Mouse (Mus musculus) ES-E14 (cell line): ENCODE data around the gene Tanc1. TPM values are rescaled to one million over a fixed set of nuclear protein-coding genes. Genes with fewer than 3 reads are reported as not detected.

Source experiments
- DNase-seq: peaks from one replicate; pipeline ENCODE4 v3.0.0-alpha.2; 2013; ENCODE audit warnings: low read depth, low spot score
- H3K27ac ChIP-seq: 2 replicates; pipeline ENCODE4 v1.5.1; 2012; ENCODE audit warnings: low read depth, mild to moderate bottlenecking, low read length, moderate library complexity, mixed read lengths; ENCODE audit not compliant: poor library complexity, insufficient read depth, severe bottlenecking
- H3K36me3 ChIP-seq: 2 replicates; pipeline ENCODE4 v1.6.1; 2012; ENCODE audit warnings: mild to moderate bottlenecking, low read length, moderate library complexity, mixed read lengths; ENCODE audit not compliant: control insufficient read depth, poor library complexity, insufficient read depth, severe bottlenecking
- H3K4me1 ChIP-seq, 2 experiments: fragments of 150-350 bp in 1 of 2; sonication (generic) in 1 of 2; 2 replicates each; pipeline ENCODE4 v1.6.1; 2012; ENCODE audit warnings: low read length in 2 of 2, mild to moderate bottlenecking in 1 of 2, mixed read lengths in 1 of 2; ENCODE audit not compliant: control insufficient read depth in 2 of 2, insufficient read depth in 2 of 2, poor library complexity in 1 of 2
- H3K4me3 ChIP-seq, 2 experiments: fragments of 150-350 bp in 1 of 2; sonication (generic) in 1 of 2; 2 replicates each; pipeline ENCODE4 v1.5.1; 2012; ENCODE audit warnings: low read length in 2 of 2, low read depth in 1 of 2, mild to moderate bottlenecking in 1 of 2, mixed read lengths in 1 of 2; ENCODE audit not compliant: insufficient read depth in 1 of 2, poor library complexity in 1 of 2, severe bottlenecking in 1 of 2
- H3K9ac ChIP-seq: 2 replicates; pipeline ENCODE4 v1.6.1; 2012; ENCODE audit warnings: low read depth, mild to moderate bottlenecking, low read length, mixed read lengths; ENCODE audit not compliant: poor library complexity, insufficient read depth, severe bottlenecking
- H3K9me3 ChIP-seq: fragments of 150-350 bp; sonication (generic); 2 replicates; pipeline ENCODE4 v1.6.1; 2012; ENCODE audit warnings: low read depth, mild to moderate bottlenecking, low read length; ENCODE audit not compliant: control insufficient read depth, insufficient read depth
- CHD2 ChIP-seq: IDR thresholded peaks from 2 replicates; pipeline ENCODE4 v1.6.1; 2014; ENCODE audit warnings: mild to moderate bottlenecking, low read depth, low read length, inconsistent platforms
- HCFC1 ChIP-seq: IDR thresholded peaks from 2 replicates; pipeline ENCODE4 v1.6.1; 2012; ENCODE audit warnings: low read length, inconsistent platforms, borderline replicate concordance; ENCODE audit not compliant: insufficient read depth
- MAFK ChIP-seq: IDR thresholded peaks from 2 replicates; pipeline ENCODE4 v1.6.1; 2014; ENCODE audit warnings: mild to moderate bottlenecking, low read depth, low read length, inconsistent platforms; ENCODE audit not compliant: insufficient read depth
- ZC3H11A ChIP-seq: IDR thresholded peaks from 2 replicates; pipeline ENCODE4 v1.6.1; 2012; ENCODE audit warnings: low read depth, mild to moderate bottlenecking, inconsistent platforms, low read length, borderline replicate concordance
- ZNF384 ChIP-seq: IDR thresholded peaks from 2 replicates; pipeline ENCODE4 v1.6.1; 2012; ENCODE audit warnings: low read depth, low read length, inconsistent platforms
- in situ Hi-C, 2 experiments: fragments of 600-800 bp; cut with MboI; formaldehyde crosslinking; loops; one replicate each; pipeline ENCODE4 v1.15.1; 2025; ENCODE audit warnings: low sequenced_read_pairs in 2 of 2, inconsistent platforms in 1 of 2; ENCODE audit not compliant: unreplicated experiment in 2 of 2
- total RNA-seq: library from RNA; depleted of rRNA; stranded (reverse); fragments of 300-350 nt; gene quantifications from 2 replicates; pipeline ENCODE4 v1.2.3, GENCODE M21; 2012

Tanc1 gene
- total RNA-seq, 1 experiment, result 28.2 TPM

GRCm38 (mm10) chr2:59599338-59600111 is 12.3 kb upstream of the Tanc1 start:
- DNase-seq, result no peak
- Histone ChIP-seq H3K9ac (no peak overlapping the region), H3K4me1 (peaks cover 1 to 22% of the 10 kb centered on the region in 2 experiments; a peak in 3 of 4 replicates), H3K9me3 (no peaks in the 10 kb centered on the region), H3K36me3 (no peaks in the 10 kb centered on the region), H3K27ac (no peak overlapping the region), H3K4me3 (no peak overlapping the region)
- in situ Hi-C loops, result no loop called here
- no peak for TF ChIP-seq ZNF384
- no peak for TF ChIP-seq ZC3H11A
- TF ChIP-seq HCFC1, result no peak
- TF ChIP-seq CHD2, result no peak
- TF ChIP-seq MAFK, result no peak

DNA sequence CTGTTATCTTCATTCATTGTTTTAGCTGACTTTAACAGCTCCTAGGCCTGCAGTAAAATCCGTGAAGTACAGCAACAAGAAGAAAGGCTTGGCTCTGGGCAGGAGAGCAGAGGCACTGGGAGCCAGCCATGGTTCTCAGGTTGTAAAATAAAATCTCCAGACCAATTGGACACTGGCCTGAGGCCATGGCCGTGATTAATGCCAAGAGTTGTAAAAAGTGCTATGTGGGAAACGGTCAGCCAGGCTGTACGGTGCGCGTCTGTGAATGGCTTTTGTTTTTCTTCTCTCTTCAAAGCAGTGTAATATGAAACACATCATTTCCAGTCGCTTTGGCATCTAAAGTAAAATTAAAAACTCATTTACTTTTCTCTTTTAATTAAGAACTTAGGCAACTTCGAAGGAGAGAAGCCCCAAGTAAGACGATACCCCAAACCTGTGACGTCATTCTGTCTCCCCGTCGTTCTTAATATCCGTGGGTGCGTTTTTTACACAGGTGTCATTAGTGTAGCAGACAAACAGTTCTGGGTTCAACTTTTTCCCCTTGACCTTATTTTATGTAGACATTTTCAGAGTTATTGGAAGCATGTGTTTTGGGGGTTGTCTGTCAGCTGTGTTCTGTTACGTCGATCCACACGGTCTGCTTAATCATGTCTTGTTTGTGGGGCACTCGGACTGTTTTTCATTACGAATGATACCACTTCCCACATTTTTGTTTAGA is 11.6 kb upstream of the Tanc1 start:
- in situ Hi-C loops, result no loop called here
- H3K27ac ChIP-seq, result no peak overlapping the region
- TF ChIP-seq CHD2 (no peak), MAFK (no peak), ZC3H11A (no peak), HCFC1 (no peak), ZNF384 (no peak)
- no peaks in the 10 kb centered on the region for H3K9me3 ChIP-seq
- DNase-seq, result no peak
- no peak overlapping the region for H3K4me3 ChIP-seq
- peaks cover 1 to 22% of the 10 kb centered on the region in 2 experiments; a peak in 3 of 4 replicates for H3K4me1 ChIP-seq
- no peak overlapping the region for H3K9ac ChIP-seq
- H3K36me3 ChIP-seq, result no peaks in the 10 kb centered on the region

- in situ Hi-C loops, result no loop called here
- peaks cover 1 to 22% of the 10 kb centered on the region in 2 experiments; a peak in 3 of 4 replicates for H3K4me1 ChIP-seq
- no peaks in the 10 kb centered on the region for H3K36me3 ChIP-seq
- no peak overlapping the region for H3K9ac ChIP-seq
- TF ChIP-seq ZC3H11A (no peak), MAFK (no peak), CHD2 (no peak), HCFC1 (no peak), ZNF384 (no peak)
- DNase-seq, result no peak
- H3K4me3 ChIP-seq, result no peak overlapping the region
- H3K9me3 ChIP-seq, result no peaks in the 10 kb centered on the region
- no peak overlapping the region for H3K27ac ChIP-seq
Measured at GRCm38 (mm10) chr2:59600980-59601379, 10.9 kb upstream of the Tanc1 start.

- Histone ChIP-seq H3K9ac (no peak overlapping the region), H3K4me1 (peaks cover 1 to 22% of the 10 kb centered on the region in 2 experiments; a peak in 3 of 4 replicates), H3K4me3 (no peak overlapping the region), H3K9me3 (no peaks in the 10 kb centered on the region), H3K36me3 (no peaks in the 10 kb centered on the region), H3K27ac (no peak overlapping the region)
- no peak for DNase-seq
- in situ Hi-C loops, result no loop called here
- TF ChIP-seq ZC3H11A (no peak), ZNF384 (no peak), CHD2 (no peak), MAFK (no peak), HCFC1 (no peak)
Measured at GRCm38 (mm10) chr2:59601452-59601851, 10.4 kb upstream of the Tanc1 start.
